Comparison of ENCODE assay signal across 27 mouse cellular contexts in genomic region chr8:12892882-12893446, GRCm38 (mm10). TPM values are rescaled to one million over a fixed set of nuclear protein-coding genes. Genes with fewer than 3 reads are reported as not detected.
DNase-seq lines count a peak whose midpoint lies in the region; ATAC-seq and TF ChIP-seq lines count a peak whose summit lies in the region.
"Had no signal": no experiment of that assay in that cellular context is flagged by ENCODE, and none has a peak within 500 bp of the region (broad histone marks: within the 10 kb centered on the region; RNA-seq: fewer than 3 reads in every experiment).

No protein-coding gene starts in this region.

- no peak overlapping the region for H3K9ac ChIP-seq in forebrain, embryonic 15.5 days (replicated peaks)
- H3K9ac ChIP-seq: embryonic facial prominence, embryonic 12.5 days; embryonic facial prominence, embryonic 15.5 days; heart, embryonic 13.5 days; hindbrain, embryonic 14.5 days had no signal

- no peaks in the 10 kb centered on the region for H3K27me3 ChIP-seq in cerebellum, adult 2 months (ENCODE audit: control insufficient read depth, insufficient read depth, low read length)
- no peaks in the 10 kb centered on the region for H3K27me3 ChIP-seq in forebrain, embryonic 15.5 days
- H3K27me3 ChIP-seq in embryonic facial prominence, embryonic 10.5 days (replicated peaks; ENCODE audit: low read depth, poor library complexity, severe bottlenecking) = no peaks in the 10 kb centered on the region; the same call in 1 of the 2 replicates
- H3K27me3 ChIP-seq: embryonic facial prominence, embryonic 12.5 days; embryonic facial prominence, embryonic 15.5 days; Patski had no signal

- H3K27ac ChIP-seq in cerebellum, adult 2 months (ENCODE audit: insufficient read depth, low read length) = peak overlapping the region; percentile 97
- H3K27ac ChIP-seq in forebrain, embryonic 15.5 days (replicated peaks) = no peak overlapping the region
- H3K27ac ChIP-seq in embryonic facial prominence, embryonic 10.5 days (replicated peaks) = no peak overlapping the region
- H3K27ac ChIP-seq: embryonic facial prominence, embryonic 12.5 days; embryonic facial prominence, embryonic 15.5 days; heart, adult 2 months; heart, embryonic 10.5 days; heart, embryonic 13.5 days; hindbrain, embryonic 14.5 days; hindbrain, postnatal 0 days had no signal

- no peak overlapping the region for H3K4me3 ChIP-seq in cerebellum, adult 2 months (replicated peaks; ENCODE audit: insufficient read depth, low read depth, low read length)
- no peak overlapping the region for H3K4me3 ChIP-seq in forebrain, embryonic 15.5 days
- H3K4me3 ChIP-seq in embryonic facial prominence, embryonic 10.5 days = no peak overlapping the region
- H3K4me3 ChIP-seq: embryonic facial prominence, embryonic 12.5 days; embryonic facial prominence, embryonic 15.5 days; heart, adult 2 months; heart, embryonic 10.5 days; heart, embryonic 13.5 days had no signal

- H3K36me3 ChIP-seq in forebrain, embryonic 15.5 days = peaks cover 4% of the 10 kb centered on the region; the same call in 1 of the 2 replicates
- H3K36me3 ChIP-seq in embryonic facial prominence, embryonic 10.5 days (replicated peaks) = 0 out of 2 replicates have a peak, but pooled peaks cover 3% of the 10 kb centered on the region
- H3K36me3 ChIP-seq: embryonic facial prominence, embryonic 12.5 days; embryonic facial prominence, embryonic 15.5 days; G1E; heart, embryonic 13.5 days had no signal

- H3K4me1 ChIP-seq in cerebellum, adult 2 months (ENCODE audit: control insufficient read depth, insufficient read depth, low read length) = peaks cover 81% of the 10 kb centered on the region
- peaks cover 15% of the 10 kb centered on the region for H3K4me1 ChIP-seq in forebrain, embryonic 15.5 days
- peaks cover 13% of the 10 kb centered on the region for H3K4me1 ChIP-seq in embryonic facial prominence, embryonic 10.5 days

- H3K4me2 ChIP-seq in forebrain, embryonic 15.5 days (replicated peaks) = no peak overlapping the region
- H3K4me2 ChIP-seq: embryonic facial prominence, embryonic 12.5 days; embryonic facial prominence, embryonic 15.5 days; heart, embryonic 13.5 days; hindbrain, embryonic 14.5 days had no signal

- TF ChIP-seq CTCF in cerebellum, adult 2 months (IDR thresholded peaks at IDR 0.05; ENCODE audit: borderline replicate concordance, insufficient read depth, low read depth, low read length) = no peak

- no peak for TF ChIP-seq POLR2A in cerebellum, adult 2 months (IDR thresholded peaks at IDR 0.05; ENCODE audit: borderline replicate concordance, insufficient read depth, low read length)

- H3K9me3 ChIP-seq in forebrain, embryonic 15.5 days = no peaks in the 10 kb centered on the region
- no peaks in the 10 kb centered on the region for H3K9me3 ChIP-seq in embryonic facial prominence, embryonic 10.5 days
- H3K9me3 ChIP-seq: embryonic facial prominence, embryonic 12.5 days; embryonic facial prominence, embryonic 15.5 days; G1E; heart, embryonic 10.5 days; heart, embryonic 13.5 days had no signal

- DNase-seq in cerebellum, adult 2 months = peak; percentile 51 to 58
- DNase-seq in cerebellum, adult 11 months = no peak
- peak; percentile 55 for DNase-seq in brain, adult 2 months (ENCODE audit: low read depth, low spot score)
- peak; percentile 71 for DNase-seq in cerebellum, adult 9-11 months
- DNase-seq in cerebellum, postnatal 36 days = peak; percentile 42 to 44
- no peak for DNase-seq in embryonic facial prominence, embryonic 10.5 days (ENCODE audit: low spot score)
- DNase-seq: adrenal gland, postnatal 10 days; adrenal gland, postnatal 36 days; B cell, adult 2 months; gastrocnemius, postnatal 10 days; gastrocnemius, postnatal 36 days; heart, adult 2 months; heart, postnatal 14 days; heart, postnatal 4 days; kidney, adult 18-20 months had no signal

- ATAC-seq in forebrain, embryonic 15.5 days (replicated peaks) = no peak
- ATAC-seq: forebrain, embryonic 14.5 days; hindbrain, postnatal 0 days; inflammation-experienced regulatory T-cells, adult 6 months; intestine, embryonic 16.5 days; Patski had no signal

- 17% methylated on average over 5 of the region's 5 CpGs for WGBS in cerebellum, adult 2 months
- WGBS in forebrain, embryonic 15.5 days = 81% methylated on average over 5 of the region's 5 CpGs
- WGBS in embryonic facial prominence, embryonic 10.5 days = 85% methylated on average over 5 of the region's 5 CpGs

RNA-seq across cellular contexts. Expression of gene Mcf2l, which starts 19.4 kb away (rescaled TPM):
- polyA plus RNA-seq in cerebellum, adult 2 months (2012; rRNA removed) = 150 and 158 TPM in 2 replicates
- 134 and 139 TPM in 2 replicates for polyA plus RNA-seq in forebrain, embryonic 15.5 days (2015; fragmentation: Nextera tagmentation; extraction: Ambion mirVana)
- 15.8 and 17.4 TPM in 2 replicates for polyA plus RNA-seq in embryonic facial prominence, embryonic 10.5 days (2016; fragmentation: Nextera tagmentation; extraction: Ambion mirVana)
- polyA plus RNA-seq: G1E had no signal

Comparison
In these comparisons a context has a peak if more than half of its experiments do, and no peak if none do; other contexts are left out.
1. DNase-seq: peak in cerebellum, adult 2 months (2 of 2), brain, adult 2 months (single experiment), cerebellum, adult 9-11 months (single experiment) and cerebellum, postnatal 36 days (2 of 2); none in cerebellum, adult 11 months (single experiment) and embryonic facial prominence, embryonic 10.5 days (single experiment).